Mouse (Mus musculus) forebrain, embryonic 13.5 days (tissue): Measurements from ENCODE around the gene Whamm. TPM values are rescaled to one million over a fixed set of nuclear protein-coding genes. Genes with fewer than 3 reads are reported as not detected.

Source experiments
- ATAC-seq: fragments of 200-750 bp; cut with Nextera tagmentation; 2 replicates; pipeline ENCODE4 v1.8.0; 2017
- H3K27ac ChIP-seq: fragments of 300-500 bp; sonication (generic); 2 replicates; pipeline ENCODE4 v1.5.1; 2015; ENCODE audit warnings: inconsistent platforms, mild to moderate bottlenecking, moderate library complexity
- H3K27me3 ChIP-seq: fragments of 300-500 bp; sonication (generic); 2 replicates; pipeline ENCODE4 v1.6.1; 2015; ENCODE audit warnings: mild to moderate bottlenecking, inconsistent platforms
- H3K36me3 ChIP-seq: fragments of 300-500 bp; sonication (generic); 2 replicates; pipeline ENCODE4 v1.6.1; 2015; ENCODE audit warnings: mild to moderate bottlenecking, inconsistent platforms; ENCODE audit not compliant: poor library complexity, severe bottlenecking
- H3K4me1 ChIP-seq: fragments of 300-500 bp; sonication (generic); 2 replicates; pipeline ENCODE4 v1.6.1; 2015; ENCODE audit warnings: inconsistent platforms
- H3K4me2 ChIP-seq: fragments of 300-500 bp; sonication (generic); 2 replicates; pipeline ENCODE4 v1.6.1; 2015; ENCODE audit warnings: inconsistent platforms, mild to moderate bottlenecking, moderate library complexity
- H3K4me3 ChIP-seq: fragments of 300-500 bp; sonication (generic); 2 replicates; pipeline ENCODE4 v1.5.1; 2015; ENCODE audit warnings: mild to moderate bottlenecking, inconsistent platforms
- H3K9ac ChIP-seq: fragments of 300-500 bp; sonication (generic); 2 replicates; pipeline ENCODE4 v1.6.1; 2015; ENCODE audit warnings: mild to moderate bottlenecking, inconsistent platforms
- H3K9me3 ChIP-seq: fragments of 300-500 bp; sonication (generic); replicated peaks from 2 replicates; pipeline ENCODE4 v1.6.1; 2016; ENCODE audit warnings: inconsistent platforms
- WGBS: fragments of 180-500 bp; shearing (Covaris S2); methylation state at CpG from one replicate; pipeline ENCODE4 v1.1.7; 2015; 5-methylcytosine and 5-hydroxymethylcytosine counted together
- polyA plus RNA-seq: library from polyadenylated mRNA; unstranded; fragments of >200 nt; fragmentation: Nextera tagmentation; extraction: Ambion mirVana; gene quantifications from 2 replicates; pipeline ENCODE4 v1.2.1, GENCODE M21; 2015

Whamm gene
- polyA plus RNA-seq, 1 experiment from 2014 or later: 4.5 TPM

DNA sequence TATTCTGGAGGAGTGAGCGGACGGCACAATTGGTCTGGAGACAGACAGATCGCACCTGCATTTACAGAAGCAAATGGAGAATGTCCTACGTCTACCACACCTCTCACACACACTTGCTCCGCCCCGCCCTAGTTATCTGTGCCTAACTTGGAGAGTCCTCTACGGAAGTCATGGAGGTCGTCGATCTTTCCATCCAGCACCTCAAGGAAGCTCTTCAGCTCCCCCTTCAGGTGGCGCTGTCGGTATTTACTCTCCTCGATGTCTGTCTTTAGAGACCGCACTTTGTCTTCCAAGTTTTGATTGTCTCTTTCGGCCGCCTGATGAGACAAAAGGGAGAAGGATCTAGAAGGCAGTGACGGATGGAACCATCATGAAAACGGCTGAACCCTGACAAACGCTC, 39.1 kb downstream of the Whamm start:
- WGBS: 62% methylated on average over 18 of the region's 18 CpGs
- Histone ChIP-seq H3K9ac (no peak overlapping the region), H3K4me3 (no peak overlapping the region), H3K36me3 (peaks cover 4% of the 10 kb centered on the region; the same call in 1 of the 2 replicates), H3K9me3 (no peaks in the 10 kb centered on the region), H3K27me3 (no peaks in the 10 kb centered on the region), H3K27ac (no peak overlapping the region), H3K4me2 (no peak overlapping the region), H3K4me1 (no peaks in the 10 kb centered on the region)
- no peak for ATAC-seq

DNA sequence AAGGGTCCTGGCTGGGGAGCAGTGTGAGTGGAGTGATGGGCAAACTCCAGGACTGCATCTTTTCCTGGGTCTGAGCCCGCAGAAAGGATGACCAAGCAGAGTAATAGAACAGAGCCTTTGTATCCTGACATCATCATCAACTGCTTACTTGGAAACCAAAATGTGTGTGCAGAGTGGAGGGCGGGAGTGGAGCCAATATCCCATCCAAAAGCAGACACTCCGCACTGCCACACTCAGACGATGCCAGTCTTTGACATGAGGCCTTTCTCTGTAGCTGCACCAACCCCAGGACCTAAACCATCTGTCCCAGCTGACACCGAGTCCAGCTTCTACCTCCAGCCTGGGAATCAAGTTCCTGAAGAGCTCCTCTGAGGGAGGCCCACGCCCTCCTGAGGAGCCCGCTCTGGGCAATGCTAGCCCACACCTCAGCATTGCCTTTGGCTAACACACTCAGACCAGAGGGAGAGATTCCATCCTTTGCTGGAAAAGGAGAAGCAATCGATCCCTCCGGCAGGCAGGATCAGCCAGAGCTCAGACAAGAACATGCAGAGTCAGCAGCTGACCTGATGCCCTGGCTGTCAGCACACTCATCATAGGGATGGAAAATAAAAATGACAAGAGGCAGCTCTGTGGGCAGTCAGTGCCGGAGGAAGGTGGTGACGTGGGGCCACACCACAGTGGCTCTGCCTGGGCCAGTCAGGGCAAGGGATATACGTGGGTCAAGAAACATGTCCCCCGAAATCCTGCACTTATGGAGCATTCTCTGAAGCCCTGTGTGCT, 42.0 kb downstream of the Whamm start:
- Histone ChIP-seq H3K9me3 (no peaks in the 10 kb centered on the region), H3K4me3 (no peak overlapping the region), H3K9ac (no peak overlapping the region), H3K36me3 (peaks cover 4% of the 10 kb centered on the region; the same call in 1 of the 2 replicates), H3K4me2 (no peak overlapping the region), H3K4me1 (no peaks in the 10 kb centered on the region), H3K27ac (no peak overlapping the region), H3K27me3 (no peaks in the 10 kb centered on the region)
- 92% methylated on average over 13 of the region's 13 CpGs for WGBS
- ATAC-seq: no peak

- 69% methylated on average over 9 of the region's 9 CpGs for WGBS
- H3K4me1 ChIP-seq: no peaks in the 10 kb centered on the region
- H3K4me3 ChIP-seq: no peak overlapping the region
- ATAC-seq: no peak
- peaks cover 4% of the 10 kb centered on the region; the same call in 1 of the 2 replicates for H3K36me3 ChIP-seq
- no peak overlapping the region for H3K9ac ChIP-seq
- H3K27ac ChIP-seq: no peak overlapping the region
- no peaks in the 10 kb centered on the region for H3K27me3 ChIP-seq
- no peaks in the 10 kb centered on the region for H3K9me3 ChIP-seq
- H3K4me2 ChIP-seq: no peak overlapping the region
These were observed 44.0 kb downstream of the Whamm start for GRCm38 (mm10) chr7:81615031-81615430.

DNA sequence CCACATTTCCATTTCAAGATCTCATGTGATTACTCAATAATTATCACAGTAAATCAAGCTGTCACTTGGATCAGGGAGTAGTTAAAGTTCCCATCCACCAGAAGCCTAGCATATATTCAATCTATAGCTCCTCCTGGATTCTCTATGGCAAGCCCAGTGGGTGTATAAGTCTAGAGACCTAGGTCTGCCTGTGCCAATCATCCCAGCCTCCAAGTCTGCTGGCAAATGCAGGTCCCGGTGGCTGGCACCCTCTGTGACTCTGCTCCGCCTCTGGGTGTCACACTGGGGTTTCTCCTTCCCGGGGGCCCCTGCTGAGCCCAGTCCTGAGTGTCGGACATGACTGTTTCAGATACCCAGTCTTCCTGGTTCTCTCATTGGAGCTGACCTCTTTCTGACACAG, 51.7 kb downstream of the Whamm start:
- Histone ChIP-seq H3K27ac (no peak overlapping the region), H3K9ac (no peak overlapping the region), H3K27me3 (no peaks in the 10 kb centered on the region), H3K9me3 (no peaks in the 10 kb centered on the region), H3K36me3 (no peaks in the 10 kb centered on the region), H3K4me2 (no peak overlapping the region), H3K4me3 (no peak overlapping the region), H3K4me1 (no peaks in the 10 kb centered on the region)
- WGBS: 81% methylated on average over 4 of the region's 4 CpGs
- ATAC-seq: no peak

DNA sequence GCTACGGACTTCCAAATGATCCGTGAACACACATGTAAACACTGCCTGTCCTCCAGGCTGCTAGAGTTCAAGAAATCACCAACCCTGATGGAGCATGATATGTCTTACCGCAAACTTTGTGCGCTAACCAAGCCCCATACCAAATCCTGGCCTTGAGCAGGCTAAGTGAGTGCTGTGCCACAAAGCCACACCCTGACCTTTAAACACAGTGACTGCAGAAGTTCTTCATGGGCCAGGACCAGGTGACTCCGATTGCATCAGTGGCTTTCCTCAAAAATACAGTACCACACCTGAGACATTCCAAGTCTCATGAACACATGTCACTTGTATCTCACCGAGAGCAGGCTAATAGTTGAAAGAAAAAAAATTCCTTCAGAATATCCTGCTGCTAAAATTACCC, 52.7 kb downstream of the Whamm start:
- no peaks in the 10 kb centered on the region for H3K4me1 ChIP-seq
- no peak for ATAC-seq
- no peak overlapping the region for H3K4me3 ChIP-seq
- H3K27me3 ChIP-seq: no peaks in the 10 kb centered on the region
- H3K27ac ChIP-seq: no peak overlapping the region
- WGBS: 93% methylated on average over 6 of the region's 6 CpGs
- H3K9ac ChIP-seq: no peak overlapping the region
- H3K9me3 ChIP-seq: no peaks in the 10 kb centered on the region
- H3K36me3 ChIP-seq: no peaks in the 10 kb centered on the region
- no peak overlapping the region for H3K4me2 ChIP-seq

DNA sequence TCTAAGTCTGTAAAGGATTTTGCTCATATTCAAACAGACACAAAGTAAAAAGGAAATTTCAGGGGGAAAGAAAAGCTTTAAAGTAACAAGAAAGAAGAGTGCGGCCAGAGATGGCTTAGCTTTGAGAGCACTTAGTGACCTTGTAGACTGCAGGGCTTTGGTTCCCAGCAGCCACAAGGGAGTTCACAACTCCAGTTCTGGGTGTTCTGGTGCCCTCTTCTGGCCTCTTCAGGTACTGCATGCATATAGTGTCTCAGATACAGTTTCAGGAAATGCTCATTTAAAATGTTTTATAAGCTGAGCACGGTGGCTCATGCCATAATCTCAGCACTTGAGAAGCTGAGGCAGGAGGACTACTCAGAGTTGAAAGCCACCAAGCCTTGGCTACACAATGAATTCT, 55.4 kb downstream of the Whamm start:
- H3K4me1 ChIP-seq: no peaks in the 10 kb centered on the region
- H3K27me3 ChIP-seq: no peaks in the 10 kb centered on the region
- H3K4me2 ChIP-seq: no peak overlapping the region
- H3K9ac ChIP-seq: no peak overlapping the region
- no peaks in the 10 kb centered on the region for H3K9me3 ChIP-seq
- H3K27ac ChIP-seq: no peak overlapping the region
- no peak overlapping the region for H3K4me3 ChIP-seq
- no peak for ATAC-seq
- 90% methylated on average over 2 of the region's 2 CpGs for WGBS
- H3K36me3 ChIP-seq: no peaks in the 10 kb centered on the region

GRCm38 (mm10) chr7:81631261-81631660, 60.2 kb downstream of the Whamm start:
- peaks cover 8% of the 10 kb centered on the region; the same call in 1 of the 2 replicates for H3K36me3 ChIP-seq
- no peaks in the 10 kb centered on the region for H3K4me1 ChIP-seq
- WGBS: 87% methylated on average over 8 of the region's 8 CpGs
- no peaks in the 10 kb centered on the region for H3K9me3 ChIP-seq
- no peaks in the 10 kb centered on the region for H3K27me3 ChIP-seq
- H3K9ac ChIP-seq: no peak overlapping the region
- no peak overlapping the region for H3K4me2 ChIP-seq
- no peak for ATAC-seq
- no peak overlapping the region for H3K27ac ChIP-seq
- H3K4me3 ChIP-seq: no peak overlapping the region

- Histone ChIP-seq H3K27ac (no peak overlapping the region), H3K4me2 (no peak overlapping the region), H3K27me3 (no peaks in the 10 kb centered on the region), H3K4me1 (no peaks in the 10 kb centered on the region), H3K9me3 (no peaks in the 10 kb centered on the region), H3K9ac (no peak overlapping the region), H3K4me3 (no peak overlapping the region), H3K36me3 (peaks cover 8% of the 10 kb centered on the region; the same call in 1 of the 2 replicates)
- WGBS: 83% methylated on average over 6 of the region's 6 CpGs
- no peak for ATAC-seq
These were observed 61.5 kb downstream of the Whamm start for GRCm38 (mm10) chr7:81632586-81632985.

GRCm38 (mm10) chr7:81641101-81641500, 70.0 kb downstream of the Whamm start:
- no peaks in the 10 kb centered on the region for H3K27me3 ChIP-seq
- WGBS: 82% methylated on average over 6 of the region's 6 CpGs
- no peaks in the 10 kb centered on the region for H3K9me3 ChIP-seq
- H3K4me3 ChIP-seq: no peak overlapping the region
- H3K27ac ChIP-seq: no peak overlapping the region
- no peak overlapping the region for H3K4me2 ChIP-seq
- no peaks in the 10 kb centered on the region for H3K36me3 ChIP-seq
- H3K4me1 ChIP-seq: peaks cover 8% of the 10 kb centered on the region; the same call in 1 of the 2 replicates
- no peak overlapping the region for H3K9ac ChIP-seq
- no peak for ATAC-seq

DNA sequence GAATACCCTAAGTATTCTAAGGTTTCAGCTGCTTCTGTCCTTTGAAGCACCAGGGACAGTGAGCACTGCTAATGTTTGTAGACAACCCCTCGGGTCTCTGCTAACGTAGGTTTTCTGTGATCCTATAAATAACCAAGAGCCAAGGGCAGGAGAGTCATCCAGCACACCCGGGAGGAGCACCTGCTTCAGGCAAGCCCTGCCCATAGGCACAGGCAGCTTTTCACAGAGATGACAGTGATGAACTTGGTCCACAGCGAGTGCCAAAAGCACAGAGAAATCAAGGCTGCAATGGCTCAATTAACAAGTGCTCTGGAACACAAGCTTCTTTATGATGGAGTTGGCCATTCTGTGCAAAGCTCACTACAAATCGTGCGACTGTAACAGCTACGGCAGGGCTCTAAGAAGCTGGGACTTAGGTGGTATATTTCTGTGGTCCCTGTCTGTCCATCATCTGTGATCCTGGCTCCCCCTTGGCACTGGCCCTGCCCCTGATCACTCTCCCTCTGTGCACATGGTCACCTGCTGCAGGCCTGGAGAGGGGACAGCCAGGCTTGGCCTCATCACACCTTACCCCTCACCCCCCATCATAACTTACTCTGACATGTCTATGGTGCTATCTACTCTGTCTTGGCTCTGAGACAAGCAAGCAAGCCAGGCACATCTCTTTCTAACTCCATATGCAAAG, 73.6 kb downstream of the Whamm start:
- Histone ChIP-seq H3K4me2 (no peak overlapping the region), H3K9me3 (no peaks in the 10 kb centered on the region), H3K27ac (no peak overlapping the region), H3K36me3 (no peaks in the 10 kb centered on the region), H3K27me3 (no peaks in the 10 kb centered on the region), H3K4me3 (no peak overlapping the region), H3K4me1 (peaks cover 20% of the 10 kb centered on the region), H3K9ac (no peak overlapping the region)
- no peak for ATAC-seq
- WGBS: 72% methylated on average over 7 of the region's 7 CpGs
